Mouse (Mus musculus): Measurements from ENCODE around the gene Nudt4. TPM values are rescaled to one million over a fixed set of nuclear protein-coding genes. Genes with fewer than 3 reads are reported as not detected.
A peak's percentile ranks its signal among the peaks of the same experiment; 100 is the strongest.

The Nudt4 gene
- total RNA-seq, 1 experiment from 2014 or later: 49.2 TPM

DNA sequence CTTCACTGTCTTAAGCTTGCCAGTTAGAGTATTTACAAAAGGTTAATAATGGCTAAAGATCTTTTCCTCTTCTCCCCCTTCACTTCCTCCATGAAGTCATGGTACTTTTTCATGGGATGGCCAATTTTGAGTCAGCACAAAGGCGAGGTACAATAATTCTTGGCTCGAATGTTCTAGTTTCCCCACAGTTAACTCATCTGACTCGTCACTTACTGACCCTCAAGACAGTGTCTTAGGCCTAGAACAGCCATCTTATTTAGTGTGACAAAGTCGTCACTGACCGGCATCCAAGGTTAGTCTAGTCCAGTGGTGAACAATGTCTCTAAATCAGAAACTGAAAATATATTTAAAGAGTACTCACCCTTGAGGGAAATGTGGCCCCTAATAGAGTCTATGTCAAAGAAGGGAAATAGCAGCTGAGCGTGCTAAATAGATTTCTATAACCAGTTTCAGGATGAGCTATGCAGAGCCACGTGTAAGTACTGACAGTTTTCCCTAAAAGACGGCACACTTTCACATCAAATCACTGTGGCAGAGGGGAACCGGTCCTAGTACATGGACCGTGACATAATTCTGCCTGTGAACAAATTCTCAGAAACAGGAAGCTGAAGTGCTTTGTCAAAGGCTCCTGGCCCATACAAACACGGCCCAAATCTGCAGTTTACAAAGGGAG, 15.7 kb downstream of the Nudt4 start:
- ATAC-seq (replicated peaks in 1 of 2; ENCODE audit: insufficient read depth in 1 of 2, low FRiP score in 2 of 2, low TSS enrichment in 1 of 2, low read depth in 1 of 2, poor library complexity in 2 of 2, severe bottlenecking in 2 of 2): no peak

DNA sequence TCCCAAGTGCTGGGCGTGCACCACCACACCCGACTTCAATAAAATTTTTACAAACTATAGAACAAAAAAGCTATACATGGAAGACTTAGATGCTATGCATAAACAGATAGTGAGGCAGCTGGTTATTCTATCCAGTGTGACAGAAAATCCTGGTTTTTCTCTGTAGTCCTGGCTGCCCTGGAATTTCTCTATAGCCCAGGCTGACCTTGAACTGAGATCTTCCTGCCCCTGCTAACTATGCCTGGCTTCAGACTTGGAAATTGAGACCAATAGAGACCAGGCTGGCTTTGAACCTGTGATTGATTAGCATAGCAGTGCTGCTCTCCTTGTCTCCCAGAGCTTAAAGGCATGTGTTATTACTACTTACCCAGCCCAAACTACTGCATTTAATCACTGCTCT, 17.8 kb downstream of the Nudt4 start:
- no peak for ATAC-seq (replicated peaks in 1 of 2; ENCODE audit: insufficient read depth in 1 of 2, low FRiP score in 2 of 2, low TSS enrichment in 1 of 2, low read depth in 1 of 2, poor library complexity in 2 of 2, severe bottlenecking in 2 of 2)

DNA sequence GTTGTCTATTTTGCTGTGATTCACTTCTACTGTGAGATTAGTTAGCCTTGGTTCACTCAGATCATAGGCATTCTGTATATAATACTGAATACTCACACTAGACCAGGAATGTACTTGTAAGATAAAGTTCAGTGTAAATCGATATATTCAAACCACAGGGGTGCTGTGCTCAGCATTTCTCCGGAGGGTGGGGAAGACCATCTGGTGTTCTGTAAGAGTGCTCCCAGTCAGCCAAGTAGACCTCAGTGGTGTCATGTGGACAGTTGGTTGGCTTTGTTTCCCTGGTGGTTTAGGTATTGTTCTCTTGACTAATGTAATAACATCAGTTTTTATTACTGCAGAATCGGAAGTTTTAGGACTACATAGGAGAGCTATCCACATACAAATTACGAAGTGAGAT, 18.9 kb downstream of the Nudt4 start:
- ATAC-seq (replicated peaks in 1 of 2; ENCODE audit: insufficient read depth in 1 of 2, low FRiP score in 2 of 2, low TSS enrichment in 1 of 2, low read depth in 1 of 2, poor library complexity in 2 of 2, severe bottlenecking in 2 of 2): no peak

DNA sequence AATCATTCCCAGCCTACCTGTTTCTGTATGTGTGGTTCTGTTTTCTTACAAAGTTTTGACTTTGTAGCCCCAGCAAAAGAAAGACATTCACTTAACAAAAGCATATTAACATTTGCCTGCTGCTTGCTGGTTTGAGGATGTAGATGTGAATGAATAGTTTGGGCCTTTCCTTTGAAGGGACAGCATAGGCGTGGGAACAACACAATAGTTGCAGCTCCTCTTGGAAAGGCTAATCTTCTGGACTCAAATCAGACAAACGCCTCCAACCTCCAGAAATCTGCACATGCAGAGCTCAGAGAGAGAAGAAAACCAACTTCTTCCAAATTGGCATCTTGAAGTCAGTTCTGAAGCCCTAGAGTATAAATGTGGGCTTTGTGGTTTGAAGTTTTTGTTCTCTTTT, 19.3 kb downstream of the Nudt4 start:
- ATAC-seq (replicated peaks in 1 of 2; ENCODE audit: insufficient read depth in 1 of 2, low FRiP score in 2 of 2, low TSS enrichment in 1 of 2, low read depth in 1 of 2, poor library complexity in 2 of 2, severe bottlenecking in 2 of 2): no peak

DNA sequence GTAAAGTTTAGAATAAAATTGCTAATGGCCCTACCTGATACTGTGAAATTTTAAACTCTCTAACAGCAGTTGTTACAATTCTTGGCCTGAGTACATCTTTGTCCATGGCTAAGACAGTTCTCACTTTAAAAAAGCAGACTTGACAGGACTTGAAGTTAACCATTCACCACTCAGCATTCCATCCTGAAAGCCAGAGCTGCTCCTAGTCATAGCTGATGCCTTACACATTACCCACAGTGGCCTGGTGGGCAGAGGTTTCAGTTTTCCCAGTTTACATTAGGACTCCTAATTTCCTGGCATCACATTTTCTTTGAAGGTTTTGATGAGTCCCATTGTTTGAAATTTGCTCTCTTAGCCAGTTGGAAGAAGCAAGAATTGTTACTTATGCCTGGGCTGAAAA, 19.9 kb downstream of the Nudt4 start:
- ATAC-seq (replicated peaks in 1 of 2; ENCODE audit: insufficient read depth in 1 of 2, low FRiP score in 2 of 2, low TSS enrichment in 1 of 2, low read depth in 1 of 2, poor library complexity in 2 of 2, severe bottlenecking in 2 of 2): no peak

DNA sequence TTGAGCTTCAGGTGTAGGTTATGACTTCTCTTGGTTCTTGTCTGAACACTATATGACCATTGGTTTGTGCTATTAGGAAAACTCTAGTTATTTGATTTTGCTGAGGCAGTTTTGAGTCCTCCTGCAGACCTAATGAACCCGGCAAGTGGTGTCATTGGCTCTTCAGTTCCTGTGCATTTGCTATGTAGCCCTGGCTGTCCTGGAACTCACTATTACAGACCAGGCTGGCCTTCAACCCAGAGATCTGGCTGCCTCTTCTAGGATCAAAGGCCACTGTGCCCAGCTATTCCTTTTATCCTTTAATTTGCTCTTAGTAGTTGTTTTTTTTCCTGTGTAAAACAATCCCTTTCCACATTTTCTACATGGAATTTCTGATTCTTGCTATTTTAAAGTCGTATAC, 20.6 kb downstream of the Nudt4 start:
- no peak for ATAC-seq (replicated peaks in 1 of 2; ENCODE audit: insufficient read depth in 1 of 2, low FRiP score in 2 of 2, low TSS enrichment in 1 of 2, low read depth in 1 of 2, poor library complexity in 2 of 2, severe bottlenecking in 2 of 2)

DNA sequence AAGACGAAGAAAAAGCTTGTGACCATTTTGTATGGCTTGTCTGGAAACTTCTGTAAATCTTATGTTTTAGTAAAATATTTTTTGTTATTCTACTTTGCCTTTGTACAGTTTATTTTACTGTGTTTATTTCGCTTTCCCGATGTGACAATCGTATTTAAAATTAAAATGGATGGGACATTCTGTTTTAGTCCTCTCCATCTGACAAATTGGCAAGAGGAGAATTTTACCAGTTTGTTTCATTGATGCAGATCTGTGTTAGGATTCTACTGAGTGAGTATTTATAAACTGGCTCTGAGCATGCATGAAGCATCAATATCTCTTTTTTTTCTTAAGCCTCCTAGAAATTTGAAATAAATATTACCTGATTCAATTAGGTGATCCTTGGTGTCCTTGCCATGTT, 21.0 kb downstream of the Nudt4 start:
- no peak for ATAC-seq (replicated peaks in 1 of 2; ENCODE audit: insufficient read depth in 1 of 2, low FRiP score in 2 of 2, low TSS enrichment in 1 of 2, low read depth in 1 of 2, poor library complexity in 2 of 2, severe bottlenecking in 2 of 2)

DNA sequence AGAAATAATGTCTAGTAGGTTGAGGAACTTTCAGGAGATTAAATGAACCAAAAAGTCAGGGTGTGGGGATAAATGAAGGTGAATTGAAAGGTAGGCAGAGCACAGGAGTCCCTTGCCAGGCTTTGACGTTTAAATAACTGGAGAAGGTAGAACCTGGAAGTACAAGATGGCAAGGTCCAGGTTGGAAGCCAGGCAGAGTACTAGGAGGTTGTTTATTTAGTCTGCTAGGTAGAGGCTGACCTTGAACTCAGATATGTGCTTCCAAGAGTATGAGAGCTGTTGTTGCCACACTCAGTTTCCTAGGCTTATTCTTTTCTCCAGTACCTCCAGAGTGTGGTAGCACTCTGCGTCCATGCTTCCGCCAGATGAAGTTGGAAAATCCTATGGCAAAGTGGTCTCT, 24.1 kb downstream of the Nudt4 start:
- ATAC-seq (replicated peaks in 1 of 2; ENCODE audit: insufficient read depth in 1 of 2, low FRiP score in 2 of 2, low TSS enrichment in 1 of 2, low read depth in 1 of 2, poor library complexity in 2 of 2, severe bottlenecking in 2 of 2): no peak

DNA sequence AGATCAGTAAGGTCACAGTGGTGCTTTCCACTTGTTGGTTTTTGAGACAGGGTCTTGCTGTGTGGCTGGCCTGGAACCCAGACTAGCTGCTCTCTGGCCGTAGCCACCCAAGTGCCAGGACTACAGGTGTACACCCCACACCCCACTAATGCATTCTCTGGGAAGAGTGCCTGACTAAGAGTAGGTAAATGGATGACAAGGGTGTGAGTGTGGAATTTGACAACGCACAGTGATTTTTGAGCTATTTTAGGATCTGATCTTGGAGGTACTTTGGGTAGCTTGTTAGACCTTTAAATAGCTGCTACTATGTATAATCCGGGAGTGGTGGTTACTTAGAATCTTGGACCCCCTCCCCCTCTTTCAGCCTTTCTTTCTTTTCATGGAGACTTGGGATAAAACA, 24.7 kb downstream of the Nudt4 start:
- no peak for ATAC-seq (replicated peaks in 1 of 2; ENCODE audit: insufficient read depth in 1 of 2, low FRiP score in 2 of 2, low TSS enrichment in 1 of 2, low read depth in 1 of 2, poor library complexity in 2 of 2, severe bottlenecking in 2 of 2)

DNA sequence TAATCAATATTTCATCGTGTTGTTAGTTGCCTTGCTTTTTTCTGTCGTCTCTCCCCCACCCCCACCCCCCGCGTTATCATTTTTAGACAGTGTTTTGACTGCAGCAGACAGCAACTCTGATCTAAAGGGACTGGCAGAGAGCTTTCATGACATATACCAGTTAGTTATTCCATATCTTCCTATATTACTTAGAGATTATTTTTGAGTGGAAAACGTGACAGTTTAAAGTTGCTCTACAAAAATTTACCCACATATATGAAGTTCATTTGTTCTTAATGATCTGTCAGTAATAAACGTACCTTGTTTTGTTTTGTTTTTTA, 27.8 kb downstream of the Nudt4 start:
- ATAC-seq (replicated peaks in 1 of 2; ENCODE audit: insufficient read depth in 1 of 2, low FRiP score in 2 of 2, low TSS enrichment in 1 of 2, low read depth in 1 of 2, poor library complexity in 2 of 2, severe bottlenecking in 2 of 2): no peak

DNA sequence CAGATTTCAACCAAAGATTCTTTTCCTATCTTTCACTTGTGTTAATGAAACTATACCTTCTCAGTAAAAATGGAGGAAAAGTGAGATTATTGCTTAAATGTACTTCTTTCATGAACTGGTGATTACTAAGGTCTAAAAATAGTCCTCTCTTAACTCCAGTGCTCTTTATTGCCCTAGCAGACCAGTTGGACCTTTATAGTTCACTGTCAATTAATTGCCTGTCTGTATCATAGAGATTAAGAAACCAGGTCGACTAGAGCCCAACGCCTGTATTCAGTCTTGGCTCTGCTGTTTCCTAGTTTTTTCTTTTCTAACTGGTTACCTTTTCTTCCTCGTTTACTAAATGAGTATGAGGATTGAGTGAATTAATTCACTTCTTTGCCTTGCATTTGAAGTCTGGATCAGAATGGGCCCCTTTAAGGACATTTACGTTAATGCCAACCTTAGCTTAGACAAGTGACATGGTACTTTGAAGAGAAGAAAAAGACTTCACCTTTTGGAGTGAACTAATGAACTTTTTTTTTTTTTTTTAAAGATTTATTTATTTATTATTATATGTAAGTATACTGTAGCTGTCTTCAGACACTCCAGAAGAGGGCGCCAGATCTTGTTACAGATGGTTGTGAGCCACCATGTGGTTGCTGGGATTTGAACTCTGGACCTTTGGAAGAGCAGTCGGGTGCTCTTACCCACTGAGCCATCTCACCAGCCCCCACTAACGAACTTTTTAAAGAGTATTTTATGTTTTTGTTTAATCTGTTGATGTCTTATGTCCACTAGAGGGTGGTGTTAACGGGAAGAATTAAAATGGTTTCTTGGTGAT, 28.3 kb downstream of the Nudt4 start:
- no peak for ATAC-seq (replicated peaks in 1 of 2; ENCODE audit: insufficient read depth in 1 of 2, low FRiP score in 2 of 2, low TSS enrichment in 1 of 2, low read depth in 1 of 2, poor library complexity in 2 of 2, severe bottlenecking in 2 of 2)

DNA sequence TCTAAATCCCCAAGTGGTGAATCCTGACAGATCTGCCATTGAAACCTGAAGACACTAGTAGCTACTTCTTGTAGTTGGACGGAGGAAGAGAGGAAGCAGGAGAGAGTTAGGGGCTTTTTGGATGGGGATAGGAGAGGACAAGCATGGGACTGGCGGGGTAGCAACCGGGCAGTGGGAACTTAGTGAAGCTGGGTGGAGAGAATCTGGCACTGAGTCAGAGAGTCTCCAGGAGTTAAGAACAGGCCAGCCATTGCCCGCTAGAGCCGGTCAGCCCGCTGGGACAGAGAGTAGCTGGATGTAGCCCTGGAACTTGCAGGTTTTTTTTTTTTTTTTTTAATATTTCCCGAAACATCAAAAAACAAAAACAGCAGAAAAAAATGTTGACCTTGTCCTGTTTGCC, 30.6 kb downstream of the Nudt4 start:
- ATAC-seq (replicated peaks in 1 of 2; ENCODE audit: insufficient read depth in 1 of 2, low FRiP score in 2 of 2, low TSS enrichment in 1 of 2, low read depth in 1 of 2, poor library complexity in 2 of 2, severe bottlenecking in 2 of 2): no peak

DNA sequence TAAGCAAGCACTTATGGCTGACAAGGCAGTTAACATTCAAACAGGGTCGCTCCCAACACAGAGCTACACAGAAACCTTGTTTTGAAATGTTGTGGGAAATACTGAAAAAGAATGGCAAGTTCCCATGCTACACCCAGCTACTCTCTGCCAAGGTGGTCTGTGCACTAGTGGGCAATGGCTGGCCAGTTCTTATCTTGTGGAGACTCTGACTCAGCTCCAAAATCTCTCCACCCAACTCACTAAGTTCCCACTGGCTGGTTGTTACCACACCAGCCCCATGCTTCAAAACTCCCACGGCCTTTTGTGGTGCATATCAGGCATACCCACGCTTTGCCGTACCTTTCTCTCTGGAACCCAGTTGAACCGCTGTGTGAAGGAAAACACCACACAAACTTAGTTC, 31.0 kb downstream of the Nudt4 start:
- ATAC-seq (replicated peaks in 1 of 2; ENCODE audit: insufficient read depth in 1 of 2, low FRiP score in 2 of 2, low TSS enrichment in 1 of 2, low read depth in 1 of 2, poor library complexity in 2 of 2, severe bottlenecking in 2 of 2): no peak

DNA sequence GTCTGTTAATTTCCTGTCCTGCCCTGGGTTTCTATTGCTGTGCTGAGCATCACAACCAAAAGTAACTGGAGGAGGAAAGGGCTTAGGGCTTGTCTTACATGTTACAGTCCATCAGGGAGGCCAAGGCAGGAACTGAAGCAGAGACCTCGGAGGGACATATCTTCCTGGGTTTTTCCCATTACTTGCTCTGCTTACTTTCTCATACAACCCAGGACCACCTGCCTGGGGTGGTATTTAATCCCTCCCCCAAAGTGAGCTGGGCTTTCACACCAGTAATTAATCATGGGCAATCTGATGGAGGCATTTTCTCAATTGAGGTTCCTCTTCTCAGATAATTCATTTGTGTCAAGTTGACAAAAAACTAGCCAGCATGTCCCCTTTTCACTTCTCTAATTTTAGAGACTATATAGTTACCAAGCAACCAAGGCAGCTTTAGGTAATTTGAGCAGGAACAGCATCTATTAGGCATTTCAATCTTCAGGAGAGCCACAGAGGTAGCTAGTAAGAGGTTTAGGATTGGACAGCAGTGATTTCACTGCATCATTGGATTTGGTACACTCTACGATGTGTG, 33.3 kb downstream of the Nudt4 start:
- ATAC-seq (replicated peaks in 1 of 2; ENCODE audit: insufficient read depth in 1 of 2, low FRiP score in 2 of 2, low TSS enrichment in 1 of 2, low read depth in 1 of 2, poor library complexity in 2 of 2, severe bottlenecking in 2 of 2): no peak

DNA sequence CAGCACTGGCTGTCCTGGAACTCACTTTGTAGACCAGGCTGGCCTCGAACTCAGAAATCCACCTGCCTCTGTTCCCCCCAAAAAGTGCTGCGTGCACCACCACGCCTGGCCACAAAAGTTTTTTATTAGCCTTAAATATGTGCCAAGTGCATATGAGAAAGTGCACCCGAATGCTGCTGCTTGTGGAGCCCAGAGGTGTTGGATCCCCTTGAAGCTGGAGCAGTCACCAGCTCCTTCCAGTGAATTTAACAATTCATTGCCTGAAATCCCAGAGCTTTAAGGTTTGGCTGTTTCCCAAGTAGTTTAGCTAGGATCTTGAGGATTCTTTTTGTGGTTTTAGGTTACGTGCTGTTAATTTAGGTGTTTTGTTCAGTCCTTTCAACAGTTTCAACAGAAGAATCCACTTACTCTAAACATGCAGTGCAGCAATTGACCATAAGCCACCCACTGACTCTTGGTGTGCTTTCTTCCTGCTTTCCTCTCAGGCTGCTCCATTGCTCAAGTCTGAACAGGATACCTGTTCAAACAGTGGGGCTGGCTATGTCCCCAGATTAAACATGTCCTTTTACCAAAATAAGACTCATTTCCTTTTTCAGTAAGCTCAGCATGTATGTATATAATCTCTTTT, 37.3 kb downstream of the Nudt4 start:
- peak; percentile 49 to 64; a peak in 2 of 4 replicates for ATAC-seq (replicated peaks in 1 of 2; ENCODE audit: insufficient read depth in 1 of 2, low FRiP score in 2 of 2, low TSS enrichment in 1 of 2, low read depth in 1 of 2, poor library complexity in 2 of 2, severe bottlenecking in 2 of 2)

DNA sequence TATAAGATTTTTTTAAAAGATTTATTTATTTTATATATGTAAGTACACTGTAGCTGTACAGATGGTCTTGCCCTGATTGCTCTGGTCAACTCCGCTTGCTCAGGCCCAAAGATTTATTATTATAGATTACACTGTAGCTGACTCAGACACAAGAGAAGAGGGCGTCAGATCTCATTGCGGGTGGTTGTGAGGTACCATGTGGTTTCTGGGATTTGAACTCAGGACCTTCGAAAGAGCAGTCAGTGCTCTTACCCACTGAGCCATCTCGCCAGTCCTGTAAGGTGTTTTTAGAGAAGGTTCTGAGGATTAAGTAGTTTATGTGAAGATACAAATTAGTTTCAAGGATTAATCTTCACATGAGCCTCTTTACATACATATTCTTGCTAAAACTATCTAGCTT, 38.1 kb downstream of the Nudt4 start:
- no peak for ATAC-seq (replicated peaks in 1 of 2; ENCODE audit: insufficient read depth in 1 of 2, low FRiP score in 2 of 2, low TSS enrichment in 1 of 2, low read depth in 1 of 2, poor library complexity in 2 of 2, severe bottlenecking in 2 of 2)

DNA sequence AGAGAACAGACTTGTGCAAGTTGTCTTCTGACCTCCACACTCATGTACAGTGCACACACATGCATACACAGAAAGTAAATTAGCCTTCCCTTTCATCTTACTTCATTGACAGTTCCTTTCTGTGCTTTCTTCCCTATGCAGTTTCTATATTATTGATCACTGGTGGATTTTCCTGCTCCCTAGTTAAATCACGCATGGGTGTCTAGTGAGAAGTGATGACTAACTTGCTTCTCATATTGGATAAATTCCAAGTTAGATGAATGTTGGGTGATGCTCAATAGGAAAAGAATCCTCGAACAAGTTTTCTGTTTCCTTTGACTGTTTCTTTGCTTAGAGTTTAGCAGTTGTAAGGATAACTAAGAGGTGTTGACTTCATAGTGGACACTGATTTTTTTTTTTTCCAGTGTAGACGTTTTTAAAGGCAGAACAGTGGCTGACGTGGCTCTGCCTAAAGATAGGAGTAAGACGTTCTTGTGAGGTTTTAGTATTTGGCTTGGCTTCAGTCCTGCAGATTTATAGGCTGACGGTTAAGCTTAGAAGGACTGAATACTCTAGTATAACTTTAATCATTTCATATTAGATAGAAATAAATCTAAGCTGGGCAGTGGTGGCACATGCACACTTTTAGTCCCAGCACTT, 38.8 kb downstream of the Nudt4 start:
- ATAC-seq (replicated peaks in 1 of 2; ENCODE audit: insufficient read depth in 1 of 2, low FRiP score in 2 of 2, low TSS enrichment in 1 of 2, low read depth in 1 of 2, poor library complexity in 2 of 2, severe bottlenecking in 2 of 2): no peak

DNA sequence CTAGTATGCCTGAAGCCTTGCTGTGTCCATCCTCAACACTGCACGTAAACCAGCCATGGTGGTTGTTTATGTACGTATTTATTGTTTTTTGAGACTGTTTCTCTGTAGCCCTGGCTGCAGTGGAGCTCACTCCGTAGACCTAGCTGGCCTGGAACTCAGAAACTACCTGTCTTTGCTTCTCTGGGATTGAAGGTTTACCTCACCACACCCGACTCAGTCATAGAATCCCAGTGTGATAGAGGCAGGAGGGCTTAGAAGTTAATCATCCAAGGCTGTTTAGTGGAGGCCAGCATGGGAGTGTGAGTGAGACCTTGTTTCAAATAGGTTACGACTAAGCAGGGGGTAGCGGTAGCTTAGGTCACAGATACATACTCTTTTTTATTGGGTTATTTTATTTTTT, 46.3 kb downstream of the Nudt4 start:
- no peak for ATAC-seq (replicated peaks in 1 of 2; ENCODE audit: insufficient read depth in 1 of 2, low FRiP score in 2 of 2, low TSS enrichment in 1 of 2, low read depth in 1 of 2, poor library complexity in 2 of 2, severe bottlenecking in 2 of 2)
